Mouse (Mus musculus): ENCODE results near the gene Cc2d2b.

GRCm38 (mm10) chr19:40872955-40873665 lies 124.6 kb downstream of the Cc2d2b start:
- TF ChIP-seq CTCF (IDR thresholded peaks at IDR 0.05; ENCODE audit: extremely low read depth, insufficient read length, insufficient replicate concordance, low read depth, low read length) (0 out of 2 replicates have a peak, but pooled peaks have one; percentile 35), POLR2A (IDR thresholded peaks at IDR 0.05; ENCODE audit: low read depth, low read length) (0 out of 2 replicates have a peak, but pooled peaks have one; percentile 25)

All from small intestine, adult 2 months (tissue).